Mouse (Mus musculus): ENCODE data around the gene Tmem184b. TPM values are rescaled to one million over a fixed set of nuclear protein-coding genes. Genes with fewer than 3 reads are reported as not detected.

Tmem184b gene
- polyA plus RNA-seq, 1 experiment from 2014 or later, result 42.4 TPM

DNA sequence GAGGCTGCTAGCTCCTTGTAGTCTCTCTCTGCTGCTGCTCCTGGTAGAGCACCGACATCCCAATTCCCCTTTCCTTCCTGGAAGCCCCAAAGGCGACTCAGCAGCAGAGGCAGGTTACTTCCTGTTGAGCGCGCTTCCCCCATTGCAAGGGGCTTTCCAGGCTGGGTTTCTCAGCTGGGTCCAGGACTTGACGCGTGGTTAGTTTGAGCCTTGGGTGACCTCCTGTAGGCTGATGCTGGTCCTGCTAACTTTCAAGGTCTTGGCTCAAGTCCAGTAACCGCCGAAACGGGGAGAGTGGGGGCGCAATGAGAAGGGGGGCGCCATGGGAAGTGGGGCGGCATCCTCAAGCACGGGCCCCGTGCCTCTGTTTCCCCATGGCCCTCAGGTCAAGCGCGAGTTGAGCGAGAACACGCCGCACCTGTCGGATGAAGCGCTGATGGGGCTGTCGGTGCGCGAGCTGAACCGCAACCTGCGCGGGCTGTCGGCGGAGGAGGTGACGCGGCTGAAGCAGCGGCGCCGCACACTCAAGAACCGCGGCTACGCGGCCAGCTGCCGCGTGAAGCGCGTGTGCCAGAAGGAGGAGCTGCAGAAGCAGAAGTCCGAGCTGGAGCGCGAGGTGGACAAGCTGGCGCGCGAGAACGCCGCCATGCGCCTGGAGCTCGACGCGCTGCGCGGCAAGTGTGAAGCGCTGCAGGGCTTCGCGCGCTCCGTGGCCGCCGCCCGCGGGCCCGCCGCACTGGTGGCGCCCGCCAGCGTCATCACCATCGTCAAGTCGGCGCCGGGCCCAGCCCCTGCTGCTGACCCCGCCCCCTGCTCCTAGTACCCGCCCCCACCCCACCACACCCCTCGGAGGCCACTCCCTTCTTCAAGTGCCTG is 46.1 kb downstream of the Tmem184b start:
- Histone ChIP-seq H3K27me3 (replicated peaks; ENCODE audit: control insufficient read depth, insufficient read depth, low read length) (0 out of 2 replicates have a peak, but pooled peaks cover 5% of the 10 kb centered on the region), H3K4me1 (ENCODE audit: control insufficient read depth, insufficient read depth, low read depth, low read length) (peaks cover 11% of the 10 kb centered on the region), H3K4me2 (ENCODE audit: low read length) (peak overlapping the region; percentile 99), H3K9ac (ENCODE audit: low read depth, low read length) (peak overlapping the region; percentile 69), H3K36me3 (ENCODE audit: control insufficient read depth, insufficient read depth, low read length) (peaks cover 4% of the 10 kb centered on the region), H3K4me3 (ENCODE audit: low read length) (peak overlapping the region; percentile 49), H3K27ac (ENCODE audit: low read depth, low read length) (peak overlapping the region; percentile 62), H3K9me3 (ENCODE audit: control insufficient read depth, low read length) (no peaks in the 10 kb centered on the region)
- ATAC-seq, result peak; percentile 74
- under 1% methylated on average over 67 of the region's 77 CpGs for WGBS

DNA sequence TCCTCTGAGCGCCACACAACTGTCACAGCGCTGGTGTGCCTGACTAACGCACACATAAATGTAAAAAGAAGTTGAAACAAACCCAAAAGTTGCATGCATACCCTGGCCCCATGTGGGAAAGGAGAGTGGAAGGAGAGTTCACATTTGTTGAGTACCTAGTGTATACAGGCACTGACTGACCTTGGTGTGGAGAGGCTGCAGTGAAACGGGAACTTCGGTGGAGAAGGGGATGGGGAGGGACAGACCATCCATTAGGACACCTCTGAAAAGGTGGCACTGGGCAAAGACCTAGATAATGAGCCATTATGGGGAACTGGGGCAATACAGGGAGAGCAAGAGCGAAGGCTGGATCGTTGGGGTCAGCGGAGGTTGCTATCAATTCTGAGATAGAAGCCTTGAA is 46.9 kb downstream of the Tmem184b start:
- ATAC-seq, result no peak
- H3K9ac ChIP-seq (ENCODE audit: low read depth, low read length), result peak overlapping the region; percentile 69
- peak overlapping the region; percentile 99 for H3K4me2 ChIP-seq (ENCODE audit: low read length)
- peak overlapping the region; percentile 49 for H3K4me3 ChIP-seq (ENCODE audit: low read length)
- H3K4me1 ChIP-seq (ENCODE audit: control insufficient read depth, insufficient read depth, low read depth, low read length), result peaks cover 13% of the 10 kb centered on the region
- WGBS, result 87% methylated on average over 8 of the region's 8 CpGs
- H3K9me3 ChIP-seq (ENCODE audit: control insufficient read depth, low read length), result no peaks in the 10 kb centered on the region
- no peaks in the 10 kb centered on the region for H3K36me3 ChIP-seq (ENCODE audit: control insufficient read depth, insufficient read depth, low read length)
- no peak overlapping the region for H3K27ac ChIP-seq (ENCODE audit: low read depth, low read length)
- H3K27me3 ChIP-seq (replicated peaks; ENCODE audit: control insufficient read depth, insufficient read depth, low read length), result 0 out of 2 replicates have a peak, but pooled peaks cover 5% of the 10 kb centered on the region

- Histone ChIP-seq H3K36me3 (ENCODE audit: control insufficient read depth, insufficient read depth, low read length) (no peaks in the 10 kb centered on the region), H3K4me1 (ENCODE audit: control insufficient read depth, insufficient read depth, low read depth, low read length) (peaks cover 14% of the 10 kb centered on the region), H3K27ac (ENCODE audit: low read depth, low read length) (no peak overlapping the region), H3K27me3 (replicated peaks; ENCODE audit: control insufficient read depth, insufficient read depth, low read length) (peaks cover 5% of the 10 kb centered on the region; the same call in 1 of the 2 replicates), H3K4me3 (ENCODE audit: low read length) (no peak overlapping the region), H3K4me2 (ENCODE audit: low read length) (no peak overlapping the region), H3K9ac (ENCODE audit: low read depth, low read length) (no peak overlapping the region), H3K9me3 (ENCODE audit: control insufficient read depth, low read length) (no peaks in the 10 kb centered on the region)
- 84% methylated on average over 4 of the region's 4 CpGs for WGBS
- ATAC-seq, result no peak
Measured at GRCm38 (mm10) chr15:79354619-79355018, 48.8 kb downstream of the Tmem184b start.

DNA sequence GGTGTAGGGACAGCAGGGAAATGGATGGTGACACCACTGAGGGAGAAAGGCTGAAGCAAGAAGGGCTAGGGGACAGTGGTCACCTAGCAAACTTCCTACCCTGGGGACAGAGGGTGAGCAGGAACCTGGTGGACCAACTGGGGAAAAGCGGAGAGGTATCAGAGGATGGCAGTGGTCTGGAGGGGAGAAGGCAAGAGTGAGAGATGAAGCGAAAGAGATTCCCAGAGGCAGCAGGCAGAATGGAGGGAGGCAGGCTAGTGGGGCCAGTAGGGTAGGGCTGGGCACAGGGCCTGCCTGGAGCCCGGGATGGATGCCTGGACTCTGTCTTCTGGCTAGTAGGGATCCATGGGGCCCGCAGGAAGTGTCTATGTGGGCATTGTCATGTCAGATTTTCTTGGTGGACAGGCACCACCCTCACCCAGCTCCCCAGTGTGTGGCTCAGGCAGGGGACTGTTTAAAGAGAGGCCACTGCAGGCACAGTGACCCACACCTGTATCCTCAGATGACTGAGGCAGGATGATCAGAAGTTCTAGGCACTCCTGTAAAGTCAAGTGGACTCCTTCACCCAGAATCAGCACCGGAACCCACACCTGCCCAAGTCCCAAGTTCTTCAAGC is 49.6 kb downstream of the Tmem184b start:
- Histone ChIP-seq H3K4me1 (ENCODE audit: control insufficient read depth, insufficient read depth, low read depth, low read length) (peaks cover 14% of the 10 kb centered on the region), H3K4me2 (ENCODE audit: low read length) (no peak overlapping the region), H3K9me3 (ENCODE audit: control insufficient read depth, low read length) (no peaks in the 10 kb centered on the region), H3K27ac (ENCODE audit: low read depth, low read length) (no peak overlapping the region), H3K27me3 (replicated peaks; ENCODE audit: control insufficient read depth, insufficient read depth, low read length) (peaks cover 5% of the 10 kb centered on the region; the same call in 1 of the 2 replicates), H3K4me3 (ENCODE audit: low read length) (no peak overlapping the region), H3K9ac (ENCODE audit: low read depth, low read length) (no peak overlapping the region), H3K36me3 (ENCODE audit: control insufficient read depth, insufficient read depth, low read length) (no peaks in the 10 kb centered on the region)
- no peak for ATAC-seq
- 87% methylated on average over 5 of the region's 5 CpGs for WGBS

- H3K36me3 ChIP-seq (ENCODE audit: control insufficient read depth, insufficient read depth, low read length), result no peaks in the 10 kb centered on the region
- H3K4me2 ChIP-seq (ENCODE audit: low read length), result no peak overlapping the region
- no peak overlapping the region for H3K27ac ChIP-seq (ENCODE audit: low read depth, low read length)
- peaks cover 21% of the 10 kb centered on the region for H3K4me1 ChIP-seq (ENCODE audit: control insufficient read depth, insufficient read depth, low read depth, low read length)
- ATAC-seq, result no peak
- peaks cover 5% of the 10 kb centered on the region; the same call in 1 of the 2 replicates for H3K27me3 ChIP-seq (replicated peaks; ENCODE audit: control insufficient read depth, insufficient read depth, low read length)
- H3K4me3 ChIP-seq (ENCODE audit: low read length), result no peak overlapping the region
- no peaks in the 10 kb centered on the region for H3K9me3 ChIP-seq (ENCODE audit: control insufficient read depth, low read length)
- WGBS, result 89% methylated on average over 6 of the region's 6 CpGs
- no peak overlapping the region for H3K9ac ChIP-seq (ENCODE audit: low read depth, low read length)
Measured at GRCm38 (mm10) chr15:79352479-79352878, 50.9 kb downstream of the Tmem184b start.

DNA sequence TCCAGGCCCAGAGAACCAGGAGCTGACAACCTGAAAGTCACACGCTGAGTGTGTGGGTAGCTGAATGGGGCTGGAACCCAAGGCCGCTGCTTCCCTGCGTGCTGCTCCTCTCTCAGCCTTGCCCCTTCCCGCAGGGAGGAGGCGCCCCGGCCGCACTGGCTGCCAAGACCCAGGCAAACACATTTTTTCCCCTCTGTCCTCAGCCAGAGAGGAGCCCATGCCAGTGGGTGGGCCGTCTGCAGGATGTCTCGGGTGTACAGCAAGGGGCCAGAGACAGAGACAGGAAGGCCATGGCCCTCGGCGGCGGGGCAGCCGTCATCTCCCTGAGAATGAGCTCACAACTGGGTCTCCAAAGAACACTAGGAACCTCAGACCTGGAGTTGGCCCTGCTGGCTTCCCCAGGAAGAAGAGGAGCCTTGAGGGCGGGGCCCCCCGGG is 52.0 kb downstream of the Tmem184b start:
- peaks cover 11% of the 10 kb centered on the region for H3K4me1 ChIP-seq (ENCODE audit: control insufficient read depth, insufficient read depth, low read depth, low read length)
- no peak overlapping the region for H3K4me2 ChIP-seq (ENCODE audit: low read length)
- no peak for ATAC-seq
- no peak overlapping the region for H3K27ac ChIP-seq (ENCODE audit: low read depth, low read length)
- no peak overlapping the region; the same call in 1 of the 2 replicates for H3K9ac ChIP-seq (ENCODE audit: low read depth, low read length)
- WGBS, result 23% methylated on average over 15 of the region's 15 CpGs
- H3K4me3 ChIP-seq (ENCODE audit: low read length), result no peak overlapping the region
- peaks cover 3% of the 10 kb centered on the region; the same call in 1 of the 2 replicates for H3K27me3 ChIP-seq (replicated peaks; ENCODE audit: control insufficient read depth, insufficient read depth, low read length)
- no peaks in the 10 kb centered on the region for H3K36me3 ChIP-seq (ENCODE audit: control insufficient read depth, insufficient read depth, low read length)
- H3K9me3 ChIP-seq (ENCODE audit: control insufficient read depth, low read length), result no peaks in the 10 kb centered on the region

DNA sequence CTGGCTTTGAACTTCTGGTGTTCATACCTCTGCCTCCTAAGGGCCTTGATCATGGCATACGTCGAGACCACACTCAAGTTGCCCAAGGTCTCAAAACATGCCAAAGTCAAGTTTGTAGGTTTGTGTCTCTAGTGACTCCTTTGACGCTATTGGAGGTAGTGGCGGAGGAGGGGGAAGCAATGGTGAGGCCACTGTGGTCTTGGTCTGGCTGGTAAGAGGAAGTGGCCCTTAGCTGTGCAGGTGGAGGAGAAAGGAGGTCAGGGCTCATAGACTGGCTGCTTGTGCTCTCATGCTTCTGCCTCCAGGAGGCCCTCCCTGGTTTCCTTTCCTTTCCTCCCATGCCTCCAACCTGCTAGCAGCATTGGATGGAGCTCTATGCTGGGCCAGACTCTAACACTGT is 52.5 kb downstream of the Tmem184b start:
- no peaks in the 10 kb centered on the region for H3K36me3 ChIP-seq (ENCODE audit: control insufficient read depth, insufficient read depth, low read length)
- no peak for ATAC-seq
- H3K4me1 ChIP-seq (ENCODE audit: control insufficient read depth, insufficient read depth, low read depth, low read length), result peaks cover 10% of the 10 kb centered on the region
- no peak overlapping the region for H3K4me2 ChIP-seq (ENCODE audit: low read length)
- H3K9me3 ChIP-seq (ENCODE audit: control insufficient read depth, low read length), result no peaks in the 10 kb centered on the region
- H3K27ac ChIP-seq (ENCODE audit: low read depth, low read length), result no peak overlapping the region
- WGBS, result 91% methylated on average over 4 of the region's 4 CpGs
- H3K9ac ChIP-seq (ENCODE audit: low read depth, low read length), result no peak overlapping the region
- no peak overlapping the region for H3K4me3 ChIP-seq (ENCODE audit: low read length)
- no peaks in the 10 kb centered on the region; the same call in 1 of the 2 replicates for H3K27me3 ChIP-seq (replicated peaks; ENCODE audit: control insufficient read depth, insufficient read depth, low read length)

DNA sequence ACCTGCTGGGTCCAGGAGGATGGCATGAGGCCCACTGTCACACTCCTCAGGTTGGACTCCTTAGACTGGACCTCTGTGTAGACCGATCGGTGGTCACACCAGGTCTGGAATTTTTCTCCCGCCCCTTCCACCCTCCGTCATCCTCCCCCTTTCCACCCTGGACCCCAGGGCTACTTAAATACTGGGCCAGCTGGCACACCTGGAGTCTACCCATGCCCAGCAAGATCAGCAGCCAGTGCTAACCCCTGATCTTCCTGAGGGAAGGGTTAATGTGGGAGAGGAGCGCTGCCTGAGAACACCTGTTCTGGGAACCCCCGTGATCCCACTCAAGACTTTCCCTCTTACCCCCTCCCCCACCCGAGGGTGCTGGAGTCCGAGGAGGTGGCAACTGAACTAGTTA is 54.7 kb downstream of the Tmem184b start:
- Histone ChIP-seq H3K36me3 (ENCODE audit: control insufficient read depth, insufficient read depth, low read length) (no peaks in the 10 kb centered on the region), H3K4me2 (ENCODE audit: low read length) (peak overlapping the region; percentile 85), H3K4me1 (ENCODE audit: control insufficient read depth, insufficient read depth, low read depth, low read length) (peaks cover 10% of the 10 kb centered on the region), H3K27ac (ENCODE audit: low read depth, low read length) (no peak overlapping the region; the same call in 1 of the 2 replicates), H3K27me3 (replicated peaks; ENCODE audit: control insufficient read depth, insufficient read depth, low read length) (no peaks in the 10 kb centered on the region; the same call in 1 of the 2 replicates), H3K9me3 (ENCODE audit: control insufficient read depth, low read length) (no peaks in the 10 kb centered on the region), H3K9ac (ENCODE audit: low read depth, low read length) (peak overlapping the region; percentile 78), H3K4me3 (ENCODE audit: low read length) (peak overlapping the region; percentile 53)
- ATAC-seq, result no peak
- WGBS, result 74% methylated on average over 8 of the region's 8 CpGs

All from hindbrain, embryonic 16.5 days (tissue).